Mouse (Mus musculus): ENCODE measurements around the gene Dcaf12. TPM values are rescaled to one million over a fixed set of nuclear protein-coding genes. Genes with fewer than 3 reads are reported as not detected.

Gene Dcaf12
- total and polyA plus RNA-seq, 3 experiments, result 24.3 to 49.2 TPM; not detected in 1

- peaks cover 21% of the 10 kb centered on the region in 2 experiments for H3K36me3 ChIP-seq (ENCODE audit: control insufficient read depth in 1 of 2, insufficient read depth in 2 of 2, low read length in 2 of 2)
- no peaks in the 10 kb centered on the region for H3K27me3 ChIP-seq (ENCODE audit: control insufficient read depth in 1 of 2, insufficient read depth in 2 of 2, low read length in 2 of 2)
- H3K27ac ChIP-seq (ENCODE audit: control insufficient read depth, low read depth, low read length), result no peak overlapping the region
- peaks cover 67% of the 10 kb centered on the region for H3K79me2 ChIP-seq (ENCODE audit: control insufficient read depth, insufficient read depth, low read length, poor library complexity)
- H3K9ac ChIP-seq (ENCODE audit: control insufficient read depth, low read depth, low read length, poor library complexity, severe bottlenecking), result no peak overlapping the region
- no peak for DNase-seq (ENCODE audit: low read depth, low spot score)
- peaks cover 6 to 15% of the 10 kb centered on the region in 2 experiments; a peak in 3 of 4 replicates for H3K4me1 ChIP-seq (ENCODE audit: control insufficient read depth in 1 of 2, insufficient read depth in 2 of 2, low read length in 2 of 2)
- TF ChIP-seq RAD21 (IDR thresholded peaks at IDR 0.05; ENCODE audit: low read depth, low read length) (no peak), ZMIZ1 (IDR thresholded peaks at IDR 0.05; ENCODE audit: low read depth, low read length) (no peak), ZC3H11A (IDR thresholded peaks at IDR 0.05; ENCODE audit: low read depth, low read length) (no peak), TBP (IDR thresholded peaks at IDR 0.05; ENCODE audit: low read depth, low read length) (no peak), CHD2 (IDR thresholded peaks at IDR 0.05; ENCODE audit: low read length) (no peak), EP300 (IDR thresholded peaks at IDR 0.05; ENCODE audit: low read depth in 1 of 2, low read length in 2 of 2) (no peak), ZNF384 (IDR thresholded peaks at IDR 0.05; ENCODE audit: low read depth, low read length) (no peak), MXI1 (IDR thresholded peaks at IDR 0.05; ENCODE audit: low read depth, low read length) (no peak)
- no peaks in the 10 kb centered on the region for H3K9me3 ChIP-seq (replicated peaks; ENCODE audit: insufficient read depth, low read length)
- no peak overlapping the region for H3K4me3 ChIP-seq (ENCODE audit: control insufficient read depth in 1 of 2, insufficient read depth in 1 of 2, low read depth in 2 of 2, low read length in 2 of 2)
Observed at GRCm38 (mm10) chr4:41268133-41268532, 46.6 kb downstream of the Dcaf12 start.

GRCm38 (mm10) chr4:41266350-41266749, 48.3 kb downstream of the Dcaf12 start:
- peaks cover 5 to 22% of the 10 kb centered on the region in 2 experiments for H3K36me3 ChIP-seq (ENCODE audit: control insufficient read depth in 1 of 2, insufficient read depth in 2 of 2, low read length in 2 of 2)

DNA sequence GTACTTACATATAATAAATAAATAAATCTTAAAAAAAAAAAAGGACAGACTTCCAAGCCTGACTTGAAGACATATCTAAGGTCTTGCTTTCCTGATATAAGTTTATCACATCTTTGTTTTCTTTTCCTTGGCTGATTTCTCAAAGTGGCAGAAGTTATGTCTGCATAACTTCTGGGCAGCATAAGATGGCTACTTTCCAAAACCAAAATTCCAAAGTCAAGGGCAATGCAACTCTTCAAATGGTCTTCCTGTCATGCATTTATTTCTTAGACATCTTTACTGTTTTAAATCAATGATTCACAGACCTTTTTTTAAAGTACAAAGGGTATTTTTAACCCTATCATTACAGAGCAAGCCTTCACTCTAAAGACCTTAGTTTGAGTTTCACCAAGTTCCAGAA, 54.0 kb downstream of the Dcaf12 start:
- Histone ChIP-seq H3K36me3 (ENCODE audit: control insufficient read depth in 1 of 2, insufficient read depth in 2 of 2, low read length in 2 of 2) (peaks cover 6 to 14% of the 10 kb centered on the region in 2 experiments), H3K9ac (ENCODE audit: control insufficient read depth, low read depth, low read length, poor library complexity, severe bottlenecking) (no peak overlapping the region), H3K9me3 (replicated peaks; ENCODE audit: insufficient read depth, low read length) (no peaks in the 10 kb centered on the region), H3K27ac (ENCODE audit: control insufficient read depth, low read depth, low read length) (no peak overlapping the region), H3K4me1 (ENCODE audit: control insufficient read depth in 1 of 2, insufficient read depth in 2 of 2, low read length in 2 of 2) (peaks cover 4 to 5% of the 10 kb centered on the region in 2 experiments), H3K79me2 (ENCODE audit: control insufficient read depth, insufficient read depth, low read length, poor library complexity) (peaks cover 57% of the 10 kb centered on the region), H3K27me3 (ENCODE audit: control insufficient read depth in 1 of 2, insufficient read depth in 2 of 2, low read length in 2 of 2) (no peaks in the 10 kb centered on the region), H3K4me3 (ENCODE audit: control insufficient read depth in 1 of 2, insufficient read depth in 1 of 2, low read depth in 2 of 2, low read length in 2 of 2) (no peak overlapping the region)
- TF ChIP-seq KAT2A (conservative IDR thresholded peaks at IDR 0.05; ENCODE audit: low read depth, low read length), result no peak
- TF ChIP-seq MYB (IDR thresholded peaks at IDR 0.05; ENCODE audit: low read depth, low read length), result no peak
- TF ChIP-seq TAL1 (IDR thresholded peaks at IDR 0.05; ENCODE audit: low read length), result no peak
- TF ChIP-seq USF1 (IDR thresholded peaks at IDR 0.05; ENCODE audit: low read depth, low read length), result no peak
- TF ChIP-seq CHD1 (IDR thresholded peaks at IDR 0.05; ENCODE audit: low read depth, low read length), result no peak
- no peak for DNase-seq (ENCODE audit: low read depth, low spot score)

More at GRCm38 (mm10) chr4:41266350-41266749, 48.3 kb downstream of the Dcaf12 start:
- H3K4me1 ChIP-seq (ENCODE audit: control insufficient read depth in 1 of 2, insufficient read depth in 2 of 2, low read length in 2 of 2), result peaks cover 0 to 7% of the 10 kb centered on the region in 2 experiments; a peak in 1 of 4 replicates
- H3K79me2 ChIP-seq (ENCODE audit: control insufficient read depth, insufficient read depth, low read length, poor library complexity), result peaks cover 61% of the 10 kb centered on the region
- H3K9ac ChIP-seq (ENCODE audit: control insufficient read depth, low read depth, low read length, poor library complexity, severe bottlenecking), result no peak overlapping the region
- TF ChIP-seq CHD2 (IDR thresholded peaks at IDR 0.05; ENCODE audit: low read length), result no peak
- TF ChIP-seq RCOR1 (IDR thresholded peaks at IDR 0.05; ENCODE audit: low read depth, low read length), result no peak
- TF ChIP-seq ZNF384 (IDR thresholded peaks at IDR 0.05; ENCODE audit: low read depth, low read length), result no peak
- no peak for TF ChIP-seq GATA1 (IDR thresholded peaks at IDR 0.05; ENCODE audit: low read depth, low read length)
- TF ChIP-seq ZMIZ1 (IDR thresholded peaks at IDR 0.05; ENCODE audit: low read depth, low read length), result no peak
- TF ChIP-seq GABPA (IDR thresholded peaks at IDR 0.05; ENCODE audit: low read depth, low read length), result no peak
- no peak for TF ChIP-seq BHLHE40 (IDR thresholded peaks at IDR 0.05; ENCODE audit: borderline replicate concordance, low read depth, low read length)
- no peak for TF ChIP-seq CHD1 (IDR thresholded peaks at IDR 0.05; ENCODE audit: low read depth, low read length)
- TF ChIP-seq KAT2A (conservative IDR thresholded peaks at IDR 0.05; ENCODE audit: low read depth, low read length), result no peak
- TF ChIP-seq NRF1 (IDR thresholded peaks at IDR 0.05; ENCODE audit: insufficient read depth, low read depth, low read length, poor library complexity, severe bottlenecking), result no peak
- TF ChIP-seq SIN3A (IDR thresholded peaks at IDR 0.05; ENCODE audit: low read length), result no peak
- no peak for TF ChIP-seq POLR2AphosphoS5 (IDR thresholded peaks at IDR 0.05; ENCODE audit: borderline replicate concordance, low read depth, low read length)
- no peak for TF ChIP-seq RAD21 (IDR thresholded peaks at IDR 0.05; ENCODE audit: low read depth, low read length)
- DNase-seq (ENCODE audit: low read depth, low spot score), result no peak
- H3K27ac ChIP-seq (ENCODE audit: control insufficient read depth, low read depth, low read length), result no peak overlapping the region
- H3K27me3 ChIP-seq (ENCODE audit: control insufficient read depth in 1 of 2, insufficient read depth in 2 of 2, low read length in 2 of 2), result no peaks in the 10 kb centered on the region
- H3K4me3 ChIP-seq (ENCODE audit: control insufficient read depth in 1 of 2, insufficient read depth in 1 of 2, low read depth in 2 of 2, low read length in 2 of 2), result no peak overlapping the region
- no peaks in the 10 kb centered on the region for H3K9me3 ChIP-seq (replicated peaks; ENCODE audit: insufficient read depth, low read length)
